Mouse (Mus musculus): ENCODE data around the gene Gm45799. TPM values are rescaled to one million over a fixed set of nuclear protein-coding genes. Genes with fewer than 3 reads are reported as not detected.

Gene Gm45799
- polyA plus RNA-seq, 1 experiment from 2014 or later = 18.5 TPM

DNA sequence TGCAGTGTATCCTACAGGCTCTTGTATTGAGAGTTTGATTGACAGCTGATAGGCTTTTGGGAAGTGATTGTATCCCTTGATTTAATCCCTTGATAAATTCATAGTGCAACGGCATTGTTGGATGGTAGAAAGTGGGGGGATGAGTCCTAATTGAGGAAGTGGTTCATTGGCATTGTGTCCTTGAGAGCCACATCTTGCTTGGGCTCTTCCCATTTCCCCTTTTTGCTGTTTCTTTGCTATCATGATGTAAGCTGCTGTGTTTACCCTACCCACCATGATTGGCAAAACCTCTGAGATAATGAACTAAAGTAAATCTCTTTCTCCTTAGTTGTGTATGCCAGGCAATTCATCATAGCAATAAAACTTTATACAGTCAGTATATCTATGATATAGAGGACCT lies 50.5 kb downstream of the Gm45799 start:
- WGBS = 83% methylated on average over 1 of the region's 1 CpGs
- Histone ChIP-seq H3K9me3 (no peaks in the 10 kb centered on the region), H3K27me3 (ENCODE audit: insufficient read depth, poor library complexity, severe bottlenecking) (no peaks in the 10 kb centered on the region; the same call in 1 of the 2 replicates), H3K4me3 (no peak overlapping the region), H3K36me3 (no peaks in the 10 kb centered on the region), H3K4me1 (replicated peaks) (peaks cover under 1% of the 10 kb centered on the region; the same call in 1 of the 2 replicates), H3K27ac (no peak overlapping the region)
- no peak for DNase-seq (ENCODE audit: low spot score)

DNA sequence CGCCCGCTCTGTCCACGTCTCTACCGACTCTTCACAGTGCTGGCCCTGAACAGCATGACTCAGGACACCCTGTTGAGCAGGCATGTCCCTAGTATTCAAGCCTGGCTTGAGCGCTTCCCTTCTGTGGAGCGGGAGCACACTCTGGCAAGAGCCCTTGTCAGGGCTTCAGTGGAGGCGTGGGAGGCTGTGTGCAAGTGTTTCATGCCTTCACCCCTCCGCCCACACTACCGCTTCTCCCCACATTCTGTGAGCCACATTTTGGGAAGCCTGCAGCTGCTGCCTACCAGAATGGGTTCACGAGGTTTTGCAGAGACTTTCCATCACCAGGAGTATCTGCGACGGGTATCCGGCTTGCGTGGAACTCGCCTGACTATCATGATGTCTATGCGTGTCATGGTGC lies 62.8 kb downstream of the Gm45799 start:
- Histone ChIP-seq H3K27me3 (ENCODE audit: insufficient read depth, poor library complexity, severe bottlenecking) (no peaks in the 10 kb centered on the region), H3K36me3 (no peaks in the 10 kb centered on the region), H3K4me1 (replicated peaks) (no peaks in the 10 kb centered on the region), H3K4me3 (no peak overlapping the region), H3K9me3 (no peaks in the 10 kb centered on the region), H3K27ac (no peak overlapping the region)
- DNase-seq (ENCODE audit: low spot score) = no peak
- 83% methylated on average over 16 of the region's 16 CpGs for WGBS

DNA sequence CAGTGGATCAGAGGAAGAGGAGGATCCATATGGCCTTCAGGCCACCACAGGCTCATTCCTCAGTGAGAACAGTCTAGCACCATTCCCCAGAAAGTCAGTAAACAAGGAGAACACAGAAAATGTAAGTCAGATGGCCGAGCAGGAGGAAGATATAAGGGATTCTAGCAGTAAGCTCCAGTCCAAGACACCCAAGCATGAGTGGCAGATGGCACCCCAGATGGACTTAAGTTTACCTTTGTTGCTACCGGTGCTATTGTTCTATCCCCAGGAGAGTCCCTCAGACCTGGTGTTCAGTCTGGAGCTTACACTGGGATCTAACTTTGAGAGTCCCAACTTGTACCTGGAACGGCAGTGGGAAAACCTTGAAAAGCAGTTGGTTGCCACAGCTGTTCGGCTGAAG lies 63.5 kb downstream of the Gm45799 start:
- WGBS = 91% methylated on average over 4 of the region's 4 CpGs
- Histone ChIP-seq H3K4me3 (no peak overlapping the region), H3K27me3 (ENCODE audit: insufficient read depth, poor library complexity, severe bottlenecking) (no peaks in the 10 kb centered on the region), H3K4me1 (replicated peaks) (no peaks in the 10 kb centered on the region), H3K27ac (no peak overlapping the region), H3K9me3 (no peaks in the 10 kb centered on the region), H3K36me3 (no peaks in the 10 kb centered on the region)
- DNase-seq (ENCODE audit: low spot score) = no peak

DNA sequence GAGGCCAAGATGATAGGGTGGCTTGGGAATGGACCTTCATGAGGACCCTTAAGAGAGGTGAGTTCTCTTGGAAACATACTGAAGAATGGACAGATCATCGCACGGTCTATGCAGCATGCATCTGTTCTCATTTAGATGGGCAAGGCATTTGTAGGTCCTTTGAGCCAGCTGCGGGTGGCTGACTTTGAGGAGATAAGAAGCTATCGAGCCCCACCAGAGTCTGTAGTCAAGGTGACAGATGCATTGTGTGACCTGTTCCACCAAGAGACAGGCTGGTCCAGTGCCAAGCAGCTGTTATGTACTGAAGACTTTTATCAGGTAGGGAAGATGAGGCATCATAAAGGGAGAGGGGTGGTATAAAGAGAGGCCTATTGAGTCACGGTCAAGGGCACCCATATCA lies 68.4 kb downstream of the Gm45799 start:
- H3K27me3 ChIP-seq (ENCODE audit: insufficient read depth, poor library complexity, severe bottlenecking) = no peaks in the 10 kb centered on the region
- no peak overlapping the region for H3K27ac ChIP-seq
- no peaks in the 10 kb centered on the region for H3K9me3 ChIP-seq
- no peaks in the 10 kb centered on the region for H3K36me3 ChIP-seq
- WGBS = 93% methylated on average over 5 of the region's 5 CpGs
- no peak overlapping the region for H3K4me3 ChIP-seq
- no peaks in the 10 kb centered on the region for H3K4me1 ChIP-seq (replicated peaks)
- DNase-seq (ENCODE audit: low spot score) = no peak

DNA sequence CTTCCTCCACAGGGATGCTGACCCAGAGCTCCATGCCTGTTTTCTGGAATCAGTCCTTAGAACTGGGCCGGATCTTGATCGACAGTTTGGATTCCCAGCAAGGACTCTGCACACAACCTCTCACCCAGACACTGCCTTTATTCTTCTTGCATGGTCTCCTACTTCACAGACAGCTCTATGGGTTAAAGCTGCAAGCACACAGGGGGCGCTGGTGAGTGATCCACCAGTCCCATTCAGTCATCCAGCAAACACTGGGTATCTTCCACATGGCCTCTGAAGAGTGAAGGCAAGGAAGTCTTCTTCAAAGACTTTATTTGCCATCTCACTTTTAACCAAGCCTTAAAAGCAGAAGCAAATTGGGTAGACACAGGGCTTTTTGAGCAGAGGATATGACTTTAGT lies 75.0 kb downstream of the Gm45799 start:
- 58% methylated on average over 3 of the region's 3 CpGs for WGBS
- Histone ChIP-seq H3K4me3 (no peak overlapping the region), H3K27ac (no peak overlapping the region), H3K9me3 (no peaks in the 10 kb centered on the region), H3K4me1 (replicated peaks) (no peaks in the 10 kb centered on the region), H3K27me3 (ENCODE audit: insufficient read depth, poor library complexity, severe bottlenecking) (no peaks in the 10 kb centered on the region), H3K36me3 (no peaks in the 10 kb centered on the region)
- DNase-seq (ENCODE audit: low spot score) = no peak

DNA sequence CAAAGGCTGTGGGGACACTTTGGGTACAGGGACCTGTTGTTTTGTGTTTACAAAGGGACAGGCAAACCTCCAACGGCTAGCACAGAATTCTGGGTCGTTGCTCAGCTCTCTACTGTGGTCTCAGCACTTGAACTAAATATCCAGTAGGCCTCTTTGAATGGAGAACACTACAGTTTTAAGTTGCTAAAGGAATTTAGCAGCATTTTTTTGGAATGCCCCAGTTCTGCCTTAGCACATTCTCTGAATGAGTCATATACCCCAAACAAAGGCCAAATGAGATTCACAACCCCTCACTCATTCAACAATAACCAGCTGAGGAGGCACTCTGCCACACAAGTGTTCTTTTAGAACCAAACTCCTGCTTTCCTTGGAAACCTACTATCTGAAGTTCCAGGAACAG lies 81.6 kb downstream of the Gm45799 start:
- WGBS = 75% methylated on average over 2 of the region's 2 CpGs
- no peaks in the 10 kb centered on the region for H3K9me3 ChIP-seq
- H3K4me3 ChIP-seq = no peak overlapping the region
- H3K4me1 ChIP-seq (replicated peaks) = no peaks in the 10 kb centered on the region
- DNase-seq (ENCODE audit: low spot score) = no peak
- no peaks in the 10 kb centered on the region for H3K27me3 ChIP-seq (ENCODE audit: insufficient read depth, poor library complexity, severe bottlenecking)
- no peaks in the 10 kb centered on the region for H3K36me3 ChIP-seq
- no peak overlapping the region for H3K27ac ChIP-seq

DNA sequence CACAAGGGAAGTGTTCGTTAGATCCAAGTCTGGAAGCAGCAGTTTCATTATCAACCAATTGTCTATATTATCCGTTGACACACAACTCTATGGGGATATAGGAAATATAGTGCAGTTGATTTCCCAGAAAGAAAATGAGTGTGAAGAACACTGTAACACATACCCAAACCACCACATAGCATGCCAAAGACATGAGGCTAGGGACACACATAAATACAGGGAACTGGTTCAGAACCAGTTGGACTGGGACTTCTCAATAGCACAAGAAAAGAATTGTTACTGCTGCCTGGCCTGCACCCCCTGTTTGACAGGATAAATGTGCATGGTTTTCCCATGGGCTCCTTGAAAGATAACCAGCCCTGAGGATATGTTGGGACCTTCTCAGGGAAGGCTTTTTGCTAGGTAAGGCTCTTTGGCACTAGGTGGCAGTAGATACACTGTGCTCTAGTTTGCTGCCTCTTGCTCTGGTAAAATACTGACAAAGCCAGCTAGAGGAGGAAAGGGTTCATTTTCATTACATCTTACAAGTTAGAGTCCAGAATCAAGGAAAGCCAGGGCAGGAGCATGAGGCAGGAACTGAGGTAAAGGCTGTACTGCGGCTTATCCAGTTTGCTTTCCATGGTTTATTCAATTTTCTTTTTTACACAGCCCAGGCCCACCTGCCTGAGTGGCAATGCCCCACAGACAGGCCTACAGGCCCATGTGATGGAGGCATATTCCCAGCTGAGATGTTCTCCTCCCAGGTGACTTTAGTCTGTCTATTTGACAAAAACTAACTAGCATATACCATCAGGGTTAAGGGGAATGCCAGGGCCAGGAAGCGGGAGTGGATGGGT lies 86.0 kb downstream of the Gm45799 start:
- peak; percentile 26 for DNase-seq (ENCODE audit: low spot score)
- Histone ChIP-seq H3K36me3 (peaks cover 27% of the 10 kb centered on the region), H3K9me3 (no peaks in the 10 kb centered on the region), H3K27me3 (ENCODE audit: insufficient read depth, poor library complexity, severe bottlenecking) (no peaks in the 10 kb centered on the region), H3K27ac (no peak overlapping the region), H3K4me1 (replicated peaks) (peaks cover 7% of the 10 kb centered on the region), H3K4me3 (no peak overlapping the region)
- 84% methylated on average over 4 of the region's 4 CpGs for WGBS

DNA sequence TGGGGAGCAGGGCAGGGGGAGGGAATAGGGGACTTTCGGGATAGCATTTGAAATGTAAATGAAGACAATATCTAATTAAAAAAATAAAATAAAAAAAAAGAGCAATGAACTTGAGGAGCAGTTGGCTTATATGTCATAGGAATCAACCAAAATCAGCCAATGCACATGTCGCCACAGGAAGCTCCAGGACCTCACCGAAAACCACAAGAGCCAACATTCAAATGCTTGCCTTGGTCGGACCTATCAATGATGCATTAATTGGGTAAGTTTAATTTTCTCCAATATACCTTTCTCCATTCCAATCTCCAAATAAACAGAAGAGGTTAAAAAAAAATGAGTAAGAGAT lies 86.6 kb downstream of the Gm45799 start:
- Histone ChIP-seq H3K36me3 (peaks cover 32% of the 10 kb centered on the region), H3K27me3 (ENCODE audit: insufficient read depth, poor library complexity, severe bottlenecking) (no peaks in the 10 kb centered on the region), H3K9me3 (no peaks in the 10 kb centered on the region), H3K27ac (no peak overlapping the region), H3K4me3 (no peak overlapping the region), H3K4me1 (replicated peaks) (peaks cover 7% of the 10 kb centered on the region)
- no peak for DNase-seq (ENCODE audit: low spot score)
- 93% methylated on average over 4 of the region's 4 CpGs for WGBS

DNA sequence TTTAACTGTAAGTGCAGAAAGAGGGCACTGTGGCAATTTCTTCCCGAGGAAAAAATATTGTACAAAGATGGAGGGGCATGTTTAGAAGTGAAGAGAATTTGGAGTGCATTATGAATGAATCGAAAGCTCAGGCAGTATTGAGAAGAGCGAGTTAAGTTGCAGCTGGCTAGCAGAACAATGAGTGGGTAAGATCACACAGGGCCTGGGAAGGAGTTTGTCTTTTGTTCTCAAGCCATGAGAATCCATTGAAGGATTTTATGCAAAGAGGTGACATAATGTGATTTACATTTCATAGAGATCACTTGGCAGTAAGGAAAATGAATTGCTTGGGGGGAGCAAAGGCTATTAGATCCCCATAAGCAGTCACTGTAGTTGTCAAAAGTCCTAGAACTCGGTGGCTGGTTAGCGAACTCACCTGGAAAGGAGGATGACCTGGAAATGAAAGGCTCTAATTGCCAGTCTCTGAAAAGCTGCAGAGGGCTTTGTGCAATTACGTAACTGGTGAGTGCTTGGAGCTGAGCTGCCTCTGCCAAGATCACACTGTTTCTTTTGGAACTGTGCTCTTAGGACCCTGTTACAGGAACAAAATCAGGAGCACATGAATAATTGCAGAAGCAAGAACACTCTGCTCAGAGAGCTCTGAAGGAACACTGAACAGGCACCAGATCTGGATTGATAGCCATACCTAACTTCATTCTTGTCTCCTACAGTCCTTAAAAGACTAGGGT lies 88.5 kb downstream of the Gm45799 start:
- 71% methylated on average over 6 of the region's 6 CpGs for WGBS
- peaks cover 7% of the 10 kb centered on the region for H3K4me1 ChIP-seq (replicated peaks)
- H3K27ac ChIP-seq = peak overlapping the region; percentile 50

DNA sequence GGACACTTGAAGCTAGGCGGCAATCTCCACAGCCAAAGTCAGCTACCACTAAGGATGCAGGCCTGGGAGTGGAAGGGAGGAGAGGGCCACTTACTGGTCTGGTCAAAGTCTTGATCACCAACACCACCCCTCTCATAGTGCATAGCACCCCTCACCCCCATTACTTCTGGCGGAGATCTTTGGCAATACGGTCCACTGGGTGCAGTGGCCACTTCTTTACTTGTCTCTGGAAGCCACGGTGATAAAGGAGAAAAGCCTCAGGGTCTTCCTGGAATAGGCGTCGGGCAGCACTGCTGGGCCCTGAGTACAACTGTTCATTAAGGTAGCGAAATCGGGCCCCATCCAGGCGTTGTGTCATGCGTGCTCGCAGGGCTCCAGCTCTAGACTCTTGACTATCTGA lies 93.5 kb downstream of the Gm45799 start:
- Histone ChIP-seq H3K36me3 (peaks cover 60% of the 10 kb centered on the region), H3K27ac (no peak overlapping the region), H3K27me3 (ENCODE audit: insufficient read depth, poor library complexity, severe bottlenecking) (no peaks in the 10 kb centered on the region), H3K4me3 (no peak overlapping the region), H3K4me1 (replicated peaks) (peaks cover 35% of the 10 kb centered on the region), H3K9me3 (no peaks in the 10 kb centered on the region)
- WGBS = 97% methylated on average over 11 of the region's 11 CpGs
- no peak for DNase-seq (ENCODE audit: low spot score)

More for the DNA sequence above, 88.5 kb downstream of the Gm45799 start:
- Histone ChIP-seq H3K27me3 (ENCODE audit: insufficient read depth, poor library complexity, severe bottlenecking) (no peaks in the 10 kb centered on the region), H3K36me3 (peaks cover 52% of the 10 kb centered on the region), H3K4me3 (no peak overlapping the region), H3K9me3 (no peaks in the 10 kb centered on the region)
- DNase-seq (ENCODE audit: low spot score) = no peak

Other genes with a start within 250 kb of the Gm45799 start
- gene Fam160a2, start 240.5 kb upstream of the Gm45799 start, polyA plus RNA-seq (2016; fragmentation: Nextera tagmentation; extraction: Ambion mirVana) = 39.9 and 41.6 TPM in 2 replicates
- 0.13 TPM in 1 of 2 replicates, not detected in the other for gene Cnga4, start 236.0 kb upstream of the Gm45799 start, polyA plus RNA-seq (2016; fragmentation: Nextera tagmentation; extraction: Ambion mirVana)
- 0.49 and 0.60 TPM in 2 replicates for gene Cckbr, start 214.8 kb upstream of the Gm45799 start, polyA plus RNA-seq (2016; fragmentation: Nextera tagmentation; extraction: Ambion mirVana)
- 23.0 and 32.2 TPM in 2 replicates for gene Cavin3, start 158.3 kb upstream of the Gm45799 start, polyA plus RNA-seq (2016; fragmentation: Nextera tagmentation; extraction: Ambion mirVana)
- gene Smpd1, start 86.2 kb upstream of the Gm45799 start, polyA plus RNA-seq (2016; fragmentation: Nextera tagmentation; extraction: Ambion mirVana) = 36.8 and 52.4 TPM in 2 replicates
- gene Apbb1, start 58.9 kb upstream of the Gm45799 start, polyA plus RNA-seq (2016; fragmentation: Nextera tagmentation; extraction: Ambion mirVana) = 118 and 171 TPM in 2 replicates
- 0.20 and 0.25 TPM in 2 replicates for gene Hpx, start 40.4 kb upstream of the Gm45799 start, polyA plus RNA-seq (2016; fragmentation: Nextera tagmentation; extraction: Ambion mirVana)
- gene Trim3, start 7.0 kb upstream of the Gm45799 start, polyA plus RNA-seq (2016; fragmentation: Nextera tagmentation; extraction: Ambion mirVana) = 40.9 and 42.2 TPM in 2 replicates
- 164 and 184 TPM in 2 replicates for gene Timm10b, start 496 bp upstream of the Gm45799 start, polyA plus RNA-seq (2016; fragmentation: Nextera tagmentation; extraction: Ambion mirVana)
- 58.4 and 69.7 TPM in 2 replicates for gene Arfip2, start 136 bp upstream of the Gm45799 start, polyA plus RNA-seq (2016; fragmentation: Nextera tagmentation; extraction: Ambion mirVana)
- gene Dnhd1, start 10.3 kb downstream of the Gm45799 start, polyA plus RNA-seq (2016; fragmentation: Nextera tagmentation; extraction: Ambion mirVana) = 0.31 and 0.51 TPM in 2 replicates
- gene Ilk, start 96.0 kb downstream of the Gm45799 start, polyA plus RNA-seq (2016; fragmentation: Nextera tagmentation; extraction: Ambion mirVana) = 234 and 240 TPM in 2 replicates
- 33.6 and 36.2 TPM in 2 replicates for gene Rrp8, start 96.8 kb downstream of the Gm45799 start, polyA plus RNA-seq (2016; fragmentation: Nextera tagmentation; extraction: Ambion mirVana)
- 177 and 188 TPM in 2 replicates for gene Taf10, start 103.8 kb downstream of the Gm45799 start, polyA plus RNA-seq (2016; fragmentation: Nextera tagmentation; extraction: Ambion mirVana)
- gene Tpp1, start 111.7 kb downstream of the Gm45799 start, polyA plus RNA-seq (2016; fragmentation: Nextera tagmentation; extraction: Ambion mirVana) = 57.8 and 59.2 TPM in 2 replicates
- gene Dchs1, start 147.1 kb downstream of the Gm45799 start, polyA plus RNA-seq (2016; fragmentation: Nextera tagmentation; extraction: Ambion mirVana) = 9.3 and 13.4 TPM in 2 replicates
- 298 and 325 TPM in 2 replicates for gene Mrpl17, start 170.5 kb downstream of the Gm45799 start, polyA plus RNA-seq (2016; fragmentation: Nextera tagmentation; extraction: Ambion mirVana)

Measured in hindbrain, embryonic 10.5 days (tissue).